Comparison of ENCODE assay signal across 28 mouse cellular contexts in genomic region chr6:112375661-112376392, GRCm38 (mm10). TPM values are rescaled to one million over a fixed set of nuclear protein-coding genes. Genes with fewer than 3 reads are reported as not detected.
A peak's percentile ranks its signal among the peaks of the same experiment; 100 is the strongest.
DNase-seq lines count a peak whose midpoint lies in the region; ATAC-seq and TF ChIP-seq lines count a peak whose summit lies in the region.
"Had no signal": no experiment of that assay in that cellular context is flagged by ENCODE, and none has a peak within 500 bp of the region (broad histone marks: within the 10 kb centered on the region; RNA-seq: fewer than 3 reads in every experiment).

No protein-coding gene starts in this region.

- peak; percentile 55 for ATAC-seq in kidney, embryonic 16.5 days (ENCODE audit: low FRiP score, low TSS enrichment)
- ATAC-seq in lung, postnatal 0 days, result peak; percentile 21; the same call in 1 of the 2 replicates
- ATAC-seq: hindbrain, postnatal 0 days; intestine, embryonic 15.5 days had no signal

- H3K4me3 ChIP-seq in cerebellum, adult 2 months (replicated peaks; ENCODE audit: insufficient read depth, low read depth, low read length), result no peak overlapping the region
- H3K4me3 ChIP-seq in kidney, embryonic 16.5 days (ENCODE audit: low read length), result no peak overlapping the region
- no peak overlapping the region for H3K4me3 ChIP-seq in lung, postnatal 0 days (ENCODE audit: low read depth, low read length)
- H3K4me3 ChIP-seq: erythroblast, embryonic 14.5 days; forebrain, embryonic 12.5 days; heart, embryonic 15.5 days; hindbrain, embryonic 12.5 days; intestine, embryonic 15.5 days; liver, embryonic 15.5 days; lung, embryonic 15.5 days; midbrain, embryonic 12.5 days had no signal

- peak; percentile 10 to 13 for DNase-seq in cerebellum, postnatal 14 days
- no peak for DNase-seq in cerebellum, adult 2 months
- DNase-seq in kidney, postnatal 14 days, result no peak
- DNase-seq in lung, postnatal 0 days (ENCODE audit: low spot score), result no peak
- DNase-seq in lung, postnatal 14 days, result no peak
- peak; percentile 18 for DNase-seq in ZHBTc4 (ENCODE audit: low read depth, low spot score)
- no peak for DNase-seq in ovary, postnatal 10 days (ENCODE audit: low spot score)
- DNase-seq: adrenal gland, postnatal 25 days; cerebellum, adult 11-12 months; gastrocnemius, postnatal 10 days; heart, postnatal 36 days; kidney, adult 8-10 months; layer of hippocampus, adult 9-11 months; right cerebral cortex, adult 18-20 months; spleen, adult 18-20 months; thymus, postnatal 4 days had no signal

- no peak for TF ChIP-seq CTCF in cerebellum, adult 2 months (IDR thresholded peaks at IDR 0.05; ENCODE audit: borderline replicate concordance, insufficient read depth, low read depth, low read length)
- no peak for TF ChIP-seq CTCF in lung, postnatal 0 days (IDR thresholded peaks at IDR 0.05)

- no peaks in the 10 kb centered on the region for H3K4me1 ChIP-seq in cerebellum, adult 2 months (ENCODE audit: control insufficient read depth, insufficient read depth, low read length)
- no peaks in the 10 kb centered on the region for H3K4me1 ChIP-seq in kidney, embryonic 16.5 days (ENCODE audit: insufficient read depth, low read length)
- no peaks in the 10 kb centered on the region for H3K4me1 ChIP-seq in lung, postnatal 0 days (ENCODE audit: insufficient read depth, low read depth, low read length)
- H3K4me1 ChIP-seq: forebrain, embryonic 12.5 days; heart, embryonic 15.5 days; intestine, embryonic 15.5 days; liver, embryonic 15.5 days; lung, embryonic 15.5 days; midbrain, embryonic 12.5 days had no signal

- H3K36me3 ChIP-seq in kidney, embryonic 16.5 days (ENCODE audit: insufficient read depth, low read length), result no peaks in the 10 kb centered on the region
- no peaks in the 10 kb centered on the region for H3K36me3 ChIP-seq in lung, postnatal 0 days (ENCODE audit: insufficient read depth, low read length)
- H3K36me3 ChIP-seq: forebrain, embryonic 12.5 days; heart, embryonic 15.5 days; hindbrain, embryonic 12.5 days; intestine, embryonic 15.5 days; liver, embryonic 15.5 days; lung, embryonic 15.5 days; midbrain, embryonic 12.5 days had no signal

- H3K27ac ChIP-seq in cerebellum, adult 2 months (ENCODE audit: insufficient read depth, low read length), result no peak overlapping the region
- H3K27ac ChIP-seq in kidney, embryonic 16.5 days (ENCODE audit: low read length), result 0 out of 2 replicates have a peak overlapping the region, but pooled peaks have one; percentile 14
- no peak overlapping the region for H3K27ac ChIP-seq in lung, postnatal 0 days (ENCODE audit: low read length)
- H3K27ac ChIP-seq: forebrain, embryonic 12.5 days; heart, embryonic 15.5 days; hindbrain, embryonic 12.5 days; hindbrain, postnatal 0 days; intestine, embryonic 15.5 days; liver, embryonic 15.5 days; lung, embryonic 15.5 days; midbrain, embryonic 12.5 days had no signal

- H3K27me3 ChIP-seq in cerebellum, adult 2 months (ENCODE audit: control insufficient read depth, insufficient read depth, low read length), result no peaks in the 10 kb centered on the region
- no peaks in the 10 kb centered on the region for H3K27me3 ChIP-seq in kidney, embryonic 16.5 days (ENCODE audit: insufficient read depth, low read length)
- no peaks in the 10 kb centered on the region for H3K27me3 ChIP-seq in lung, postnatal 0 days (replicated peaks; ENCODE audit: insufficient read depth, low read length)
- H3K27me3 ChIP-seq: forebrain, embryonic 12.5 days; hindbrain, embryonic 12.5 days; intestine, embryonic 15.5 days; liver, embryonic 15.5 days; midbrain, embryonic 12.5 days had no signal

- no peak for TF ChIP-seq POLR2A in cerebellum, adult 2 months (IDR thresholded peaks at IDR 0.05; ENCODE audit: borderline replicate concordance, insufficient read depth, low read length)

- no peak overlapping the region for H3K9ac ChIP-seq in kidney, embryonic 16.5 days (replicated peaks; ENCODE audit: low read length)
- no peak overlapping the region for H3K9ac ChIP-seq in lung, postnatal 0 days (replicated peaks; ENCODE audit: low read depth)
- H3K9ac ChIP-seq: forebrain, embryonic 12.5 days; heart, embryonic 15.5 days; hindbrain, embryonic 12.5 days; intestine, embryonic 15.5 days; liver, embryonic 15.5 days; lung, embryonic 15.5 days; midbrain, embryonic 12.5 days had no signal

- no peak for TF ChIP-seq EP300 in lung, postnatal 0 days (IDR thresholded peaks at IDR 0.05)

- no peaks in the 10 kb centered on the region for H3K9me3 ChIP-seq in kidney, embryonic 16.5 days (ENCODE audit: low read length)
- H3K9me3 ChIP-seq in lung, postnatal 0 days (ENCODE audit: low read length), result no peaks in the 10 kb centered on the region
- H3K9me3 ChIP-seq: forebrain, embryonic 12.5 days; heart, embryonic 15.5 days; hindbrain, embryonic 12.5 days; intestine, embryonic 15.5 days; liver, embryonic 15.5 days; lung, embryonic 15.5 days; midbrain, embryonic 12.5 days had no signal

- no peak overlapping the region for H3K4me2 ChIP-seq in kidney, embryonic 16.5 days (replicated peaks; ENCODE audit: low read depth, low read length)
- H3K4me2 ChIP-seq in lung, postnatal 0 days (replicated peaks; ENCODE audit: low read depth, low read length), result no peak overlapping the region
- H3K4me2 ChIP-seq: forebrain, embryonic 12.5 days; heart, embryonic 15.5 days; hindbrain, embryonic 12.5 days; intestine, embryonic 15.5 days; liver, embryonic 15.5 days; lung, embryonic 15.5 days; midbrain, embryonic 12.5 days had no signal

- 23% methylated on average over 11 of the region's 13 CpGs for WGBS in cerebellum, adult 2 months
- WGBS in kidney, embryonic 16.5 days, result 60% methylated on average over 10 of the region's 13 CpGs
- 58% methylated on average over 10 of the region's 13 CpGs for WGBS in lung, postnatal 0 days

RNA-seq across cellular contexts. Expression of gene Ssu2, which starts 12.0 kb away (rescaled TPM):
- polyA plus RNA-seq in cerebellum, adult 2 months (2012; rRNA removed), result 0.18 and 0.29 TPM in 2 replicates
- 3.9 and 6.1 TPM in 2 replicates for polyA plus RNA-seq in kidney, embryonic 16.5 days (2015; fragmentation: Nextera tagmentation; extraction: Ambion mirVana)
- 4.5 and 6.3 TPM in 2 replicates for polyA plus RNA-seq in lung, postnatal 0 days (2015; fragmentation: Nextera tagmentation; extraction: Ambion mirVana)
- polyA plus RNA-seq: C2C12; erythroblast, embryonic 14.5 days; liver, adult 2 months had no signal

Comparison
In these comparisons a context has a peak if more than half of its experiments do, and no peak if none do; other contexts are left out.
1. DNase-seq: peak in cerebellum, postnatal 14 days (2 of 2) and ZHBTc4 (single experiment); none in cerebellum, adult 2 months (0 of 2), kidney, postnatal 14 days (single experiment), lung, postnatal 0 days (single experiment), lung, postnatal 14 days (single experiment) and ovary, postnatal 10 days (single experiment).